Mouse (Mus musculus) neural tube, embryonic 12.5 days (tissue): Measurements from ENCODE around the gene Siva1. TPM values are rescaled to one million over a fixed set of nuclear protein-coding genes. Genes with fewer than 3 reads are reported as not detected.
A peak's percentile ranks its signal among the peaks of the same experiment; 100 is the strongest.

Experiments used
- ATAC-seq: fragments of 200-750 bp; cut with Nextera tagmentation; 2 replicates; pipeline ENCODE4 v1.8.0; 2017; ENCODE audit warnings: low read depth, mild to moderate bottlenecking, moderate TSS enrichment, moderate library complexity; ENCODE audit not compliant: low FRiP score
- H3K27ac ChIP-seq: fragments of 300-500 bp; sonication (generic); 2 replicates; pipeline ENCODE4 v1.5.1; 2016
- H3K27me3 ChIP-seq: fragments of 300-500 bp; sonication (generic); replicated peaks from 2 replicates; pipeline ENCODE4 v1.6.1; 2016; ENCODE audit warnings: mild to moderate bottlenecking
- H3K36me3 ChIP-seq: fragments of 300-500 bp; sonication (generic); 2 replicates; pipeline ENCODE4 v1.6.1; 2016; ENCODE audit warnings: mild to moderate bottlenecking
- H3K4me1 ChIP-seq: fragments of 300-500 bp; sonication (generic); 2 replicates; pipeline ENCODE4 v1.6.1; 2016
- H3K4me2 ChIP-seq: fragments of 300-500 bp; sonication (generic); replicated peaks from 2 replicates; pipeline ENCODE4 v1.6.1; 2016; ENCODE audit warnings: mild to moderate bottlenecking
- H3K4me3 ChIP-seq: fragments of 300-500 bp; sonication (generic); 2 replicates; pipeline ENCODE4 v1.5.1; 2016
- H3K9ac ChIP-seq: fragments of 300-500 bp; sonication (generic); 2 replicates; pipeline ENCODE4 v1.6.1; 2016; ENCODE audit warnings: mild to moderate bottlenecking
- H3K9me3 ChIP-seq: fragments of 300-500 bp; sonication (generic); 2 replicates; pipeline ENCODE4 v1.6.1; 2016; ENCODE audit warnings: mild to moderate bottlenecking
- WGBS: fragments of 180-500 bp; shearing (Covaris S2); methylation state at CpG from one replicate; pipeline ENCODE4 v1.1.7; 2016; 5-methylcytosine and 5-hydroxymethylcytosine counted together
- polyA plus RNA-seq: library from polyadenylated mRNA; unstranded; fragments of >200 nt; fragmentation: Nextera tagmentation; extraction: Ambion mirVana; gene quantifications from 2 replicates; pipeline ENCODE4 v1.2.1, GENCODE M21; 2016

Siva1 gene
- polyA plus RNA-seq, 1 experiment from 2014 or later: 108 TPM

GRCm38 (mm10) chr12:112663303-112663702, 18.8 kb downstream of the Siva1 start:
- H3K4me3 ChIP-seq: no peak overlapping the region
- H3K9me3 ChIP-seq: no peaks in the 10 kb centered on the region
- H3K27ac ChIP-seq: peak overlapping the region; percentile 73
- WGBS: 85% methylated on average over 11 of the region's 11 CpGs
- peak overlapping the region; percentile 44 for H3K4me2 ChIP-seq
- no peaks in the 10 kb centered on the region for H3K27me3 ChIP-seq
- H3K36me3 ChIP-seq: peaks cover 80% of the 10 kb centered on the region
- peaks cover 79% of the 10 kb centered on the region for H3K4me1 ChIP-seq
- H3K9ac ChIP-seq: peak overlapping the region; percentile 38
- ATAC-seq: no peak

- peaks cover 80% of the 10 kb centered on the region for H3K36me3 ChIP-seq
Observed at GRCm38 (mm10) chr12:112663716-112664115, 19.2 kb downstream of the Siva1 start.

GRCm38 (mm10) chr12:112664124-112664523, 19.6 kb downstream of the Siva1 start:
- Histone ChIP-seq H3K4me2 (peak overlapping the region; percentile 44), H3K27ac (peak overlapping the region; percentile 73), H3K4me1 (peaks cover 79% of the 10 kb centered on the region), H3K36me3 (peaks cover 80% of the 10 kb centered on the region), H3K4me3 (no peak overlapping the region), H3K9ac (0 out of 2 replicates have a peak overlapping the region, but pooled peaks have one; percentile 38), H3K27me3 (no peaks in the 10 kb centered on the region), H3K9me3 (no peaks in the 10 kb centered on the region)
- 27% methylated on average over 2 of the region's 2 CpGs for WGBS
- ATAC-seq: peak; percentile 54

More at GRCm38 (mm10) chr12:112663716-112664115, 19.2 kb downstream of the Siva1 start:
- WGBS: 49% methylated on average over 12 of the region's 12 CpGs
- H3K4me2 ChIP-seq: peak overlapping the region; percentile 44
- no peaks in the 10 kb centered on the region for H3K27me3 ChIP-seq
- peak overlapping the region; percentile 73 for H3K27ac ChIP-seq
- peak; percentile 61 for ATAC-seq
- H3K4me1 ChIP-seq: peaks cover 79% of the 10 kb centered on the region
- H3K9ac ChIP-seq: peak overlapping the region; percentile 38
- H3K9me3 ChIP-seq: no peaks in the 10 kb centered on the region
- H3K4me3 ChIP-seq: no peak overlapping the region

- Histone ChIP-seq H3K9ac (peak overlapping the region; percentile 38; the same call in 1 of the 2 replicates), H3K27me3 (no peaks in the 10 kb centered on the region), H3K4me3 (no peak overlapping the region), H3K27ac (peak overlapping the region; percentile 73), H3K9me3 (no peaks in the 10 kb centered on the region), H3K4me2 (peak overlapping the region; percentile 44), H3K36me3 (peaks cover 81% of the 10 kb centered on the region), H3K4me1 (peaks cover 83% of the 10 kb centered on the region)
- WGBS: 40% methylated on average over 5 of the region's 5 CpGs
- no peak for ATAC-seq
Observed at GRCm38 (mm10) chr12:112664656-112665055, 20.2 kb downstream of the Siva1 start.

- peaks cover 87% of the 10 kb centered on the region for H3K4me1 ChIP-seq
- WGBS: 38% methylated on average over 18 of the region's 18 CpGs
- no peaks in the 10 kb centered on the region for H3K9me3 ChIP-seq
- peak overlapping the region; percentile 73 for H3K27ac ChIP-seq
- peak overlapping the region; percentile 44 for H3K4me2 ChIP-seq
- peak overlapping the region; percentile 38; the same call in 1 of the 2 replicates for H3K9ac ChIP-seq
- no peaks in the 10 kb centered on the region for H3K27me3 ChIP-seq
- H3K36me3 ChIP-seq: peaks cover 82% of the 10 kb centered on the region
- H3K4me3 ChIP-seq: no peak overlapping the region
- peak; percentile 12; the same call in 1 of the 2 replicates for ATAC-seq
Observed at GRCm38 (mm10) chr12:112665445-112665844, 21.0 kb downstream of the Siva1 start.

GRCm38 (mm10) chr12:112665881-112666544, 21.5 kb downstream of the Siva1 start:
- ATAC-seq: no peak
- H3K9me3 ChIP-seq: no peaks in the 10 kb centered on the region
- peak overlapping the region; percentile 73 for H3K27ac ChIP-seq
- peak overlapping the region; percentile 44 for H3K4me2 ChIP-seq
- H3K36me3 ChIP-seq: peaks cover 82% of the 10 kb centered on the region
- no peaks in the 10 kb centered on the region for H3K27me3 ChIP-seq
- 0 out of 2 replicates have a peak overlapping the region, but pooled peaks have one; percentile 30 for H3K9ac ChIP-seq
- no peak overlapping the region; the same call in 1 of the 2 replicates for H3K4me3 ChIP-seq
- peaks cover 87% of the 10 kb centered on the region for H3K4me1 ChIP-seq
- 91% methylated on average over 9 of the region's 9 CpGs for WGBS

GRCm38 (mm10) chr12:112667619-112668297, 23.3 kb downstream of the Siva1 start:
- WGBS: 87% methylated on average over 10 of the region's 10 CpGs
- no peak for ATAC-seq
- Histone ChIP-seq H3K4me3 (peak overlapping the region; percentile 13; the same call in 1 of the 2 replicates), H3K9ac (0 out of 2 replicates have a peak overlapping the region, but pooled peaks have one; percentile 21), H3K27me3 (no peaks in the 10 kb centered on the region), H3K4me2 (no peak overlapping the region), H3K4me1 (peaks cover 87% of the 10 kb centered on the region), H3K36me3 (peaks cover 71% of the 10 kb centered on the region), H3K9me3 (no peaks in the 10 kb centered on the region), H3K27ac (no peak overlapping the region)

GRCm38 (mm10) chr12:112670718-112671393, 26.4 kb downstream of the Siva1 start:
- H3K4me3 ChIP-seq: no peak overlapping the region
- no peaks in the 10 kb centered on the region for H3K9me3 ChIP-seq
- 48% methylated on average over 9 of the region's 9 CpGs for WGBS
- H3K27ac ChIP-seq: no peak overlapping the region
- peak overlapping the region; percentile 89 for H3K4me2 ChIP-seq
- H3K36me3 ChIP-seq: peaks cover 55% of the 10 kb centered on the region
- H3K9ac ChIP-seq: peak overlapping the region; percentile 38
- H3K27me3 ChIP-seq: no peaks in the 10 kb centered on the region
- no peak for ATAC-seq
- H3K4me1 ChIP-seq: peaks cover 73% of the 10 kb centered on the region

GRCm38 (mm10) chr12:112671891-112672290, 27.4 kb downstream of the Siva1 start:
- 81% methylated on average over 7 of the region's 7 CpGs for WGBS
- Histone ChIP-seq H3K36me3 (peaks cover 46% of the 10 kb centered on the region), H3K27ac (no peak overlapping the region), H3K9me3 (no peaks in the 10 kb centered on the region), H3K4me2 (peak overlapping the region; percentile 89), H3K27me3 (peaks cover under 1% of the 10 kb centered on the region; the same call in 1 of the 2 replicates), H3K4me1 (peaks cover 63% of the 10 kb centered on the region), H3K9ac (no peak overlapping the region), H3K4me3 (peak overlapping the region; percentile 98; the same call in 1 of the 2 replicates)
- no peak for ATAC-seq

- Histone ChIP-seq H3K4me1 (peaks cover 58% of the 10 kb centered on the region), H3K36me3 (peaks cover 35% of the 10 kb centered on the region), H3K4me2 (peak overlapping the region; percentile 89), H3K27me3 (peaks cover 11% of the 10 kb centered on the region), H3K4me3 (peak overlapping the region; percentile 98), H3K9me3 (no peaks in the 10 kb centered on the region), H3K27ac (peak overlapping the region; percentile 87; the same call in 1 of the 2 replicates), H3K9ac (peak overlapping the region; percentile 100)
- 8% methylated on average over 21 of the region's 21 CpGs for WGBS
- peak; percentile 15; the same call in 1 of the 2 replicates for ATAC-seq
Observed at GRCm38 (mm10) chr12:112672744-112673575, 28.5 kb downstream of the Siva1 start.

GRCm38 (mm10) chr12:112673576-112674091, 29.2 kb downstream of the Siva1 start:
- Histone ChIP-seq H3K9me3 (no peaks in the 10 kb centered on the region), H3K4me1 (peaks cover 62% of the 10 kb centered on the region), H3K9ac (peak overlapping the region; percentile 100), H3K4me3 (peak overlapping the region; percentile 98), H3K4me2 (peak overlapping the region; percentile 89), H3K27ac (peak overlapping the region; percentile 87), H3K36me3 (peaks cover 29% of the 10 kb centered on the region), H3K27me3 (peaks cover 17% of the 10 kb centered on the region)
- ATAC-seq: 0 out of 2 replicates have a peak, but pooled peaks have one; percentile 8
- under 1% methylated on average over 66 of the region's 68 CpGs for WGBS
